Mouse (Mus musculus): ENCODE measurements around the gene Catsperz.
"Not testable (repeated sequence)": the region's sequence is repeated elsewhere in the genome, so short reads cannot be mapped to it uniquely, and the experiment has no call there.

Gene Catsperz

GRCm38 (mm10) chr19:6906199-6906598 lies 19.0 kb downstream of the Catsperz start:
- DNase-seq: no peak

- DNase-seq: no peak
Measured at GRCm38 (mm10) chr19:6905498-6906159, 19.6 kb downstream of the Catsperz start.

GRCm38 (mm10) chr19:6904846-6905245 lies 20.3 kb downstream of the Catsperz start:
- no peak for DNase-seq

GRCm38 (mm10) chr19:6903031-6903430 lies 22.1 kb downstream of the Catsperz start:
- no peak for DNase-seq

GRCm38 (mm10) chr19:6899641-6900040 lies 25.5 kb downstream of the Catsperz start:
- no peak for DNase-seq

- not testable (repeated sequence) for DNase-seq
Measured at GRCm38 (mm10) chr19:6895608-6896305, 29.4 kb downstream of the Catsperz start.

- no peak for DNase-seq
Measured at GRCm38 (mm10) chr19:6893731-6894451, 31.3 kb downstream of the Catsperz start.

- DNase-seq: no peak
Measured at GRCm38 (mm10) chr19:6892512-6892911, 32.7 kb downstream of the Catsperz start.

- DNase-seq: no peak
Measured at GRCm38 (mm10) chr19:6877965-6878364, 47.2 kb downstream of the Catsperz start.

GRCm38 (mm10) chr19:6876799-6877198 lies 48.4 kb downstream of the Catsperz start:
- no peak for DNase-seq

GRCm38 (mm10) chr19:6875834-6876233 lies 49.3 kb downstream of the Catsperz start:
- no peak for DNase-seq

- DNase-seq: no peak
Measured at GRCm38 (mm10) chr19:6874257-6874656, 50.9 kb downstream of the Catsperz start.

GRCm38 (mm10) chr19:6872701-6873100 lies 52.5 kb downstream of the Catsperz start:
- no peak for DNase-seq

Measured in lung, postnatal 14 days (tissue).